Mouse (Mus musculus) kidney, postnatal 0 days (tissue): ENCODE measurements around the gene Bcl2l14. TPM values are rescaled to one million over a fixed set of nuclear protein-coding genes. Genes with fewer than 3 reads are reported as not detected.

Experiments used
- ATAC-seq: fragments of 200-750 bp; cut with Nextera tagmentation; replicated peaks from 2 replicates; pipeline ENCODE4 v1.8.0; 2017; ENCODE audit warnings: low read depth, moderate number of reproducible peaks, moderate TSS enrichment, moderate library complexity; ENCODE audit not compliant: low FRiP score
- DNase-seq: peaks from one replicate; pipeline ENCODE4 v3.0.0-alpha.2; 2016; ENCODE audit warnings: low spot score
- H3K27ac ChIP-seq: fragments of 300-500 bp; sonication (generic); 2 replicates; pipeline ENCODE4 v1.5.1; 2014; ENCODE audit warnings: mild to moderate bottlenecking
- H3K27me3 ChIP-seq: fragments of 300-500 bp; sonication (generic); 2 replicates; pipeline ENCODE4 v1.6.1; 2014; ENCODE audit warnings: low read length, mixed read lengths; ENCODE audit not compliant: insufficient read depth
- H3K36me3 ChIP-seq: fragments of 300-500 bp; sonication (generic); 2 replicates; pipeline ENCODE4 v1.6.1; 2014; ENCODE audit warnings: low read length, mixed read lengths; ENCODE audit not compliant: insufficient read depth
- H3K4me1 ChIP-seq: fragments of 300-500 bp; sonication (generic); replicated peaks from 2 replicates; pipeline ENCODE4 v1.6.1; 2014; ENCODE audit warnings: antibody characterized with exemption, low read length, mixed read lengths; ENCODE audit not compliant: insufficient read depth
- H3K4me2 ChIP-seq: fragments of 300-500 bp; sonication (generic); 2 replicates; pipeline ENCODE4 v1.6.1; 2014; ENCODE audit warnings: mild to moderate bottlenecking, low read length, moderate library complexity, mixed read lengths
- H3K4me3 ChIP-seq: fragments of 300-500 bp; sonication (generic); replicated peaks from 2 replicates; pipeline ENCODE4 v1.5.1; 2014; ENCODE audit warnings: low read depth, low read length
- H3K9ac ChIP-seq: fragments of 300-500 bp; sonication (generic); 2 replicates; pipeline ENCODE4 v1.6.1; 2014; ENCODE audit warnings: low read depth, low read length
- H3K9me3 ChIP-seq: fragments of 300-500 bp; sonication (generic); replicated peaks from 2 replicates; pipeline ENCODE4 v1.6.1; 2016; ENCODE audit warnings: low read length, inconsistent platforms, mixed read lengths
- CTCF ChIP-seq: IDR thresholded peaks from 2 replicates; pipeline ENCODE4 v1.5.1; 2016; ENCODE audit warnings: antibody characterized with exemption, low read depth, mild to moderate bottlenecking, moderate library complexity
- WGBS: fragments of 180-500 bp; shearing (Covaris S2); extraction: QIAGEN DNeasy Blood & Tissue Kit; methylation state at CpG from one replicate; pipeline ENCODE4 v1.1.7; 2014; 5-methylcytosine and 5-hydroxymethylcytosine counted together
- polyA plus RNA-seq: library from polyadenylated mRNA; unstranded; fragments of >200 nt; fragmentation: Nextera tagmentation; extraction: Ambion mirVana; gene quantifications from 2 replicates; pipeline ENCODE4 v1.2.1, GENCODE M21; 2015

Bcl2l14 gene
- polyA plus RNA-seq, 1 experiment from 2014 or later, result 10.2 TPM

DNA sequence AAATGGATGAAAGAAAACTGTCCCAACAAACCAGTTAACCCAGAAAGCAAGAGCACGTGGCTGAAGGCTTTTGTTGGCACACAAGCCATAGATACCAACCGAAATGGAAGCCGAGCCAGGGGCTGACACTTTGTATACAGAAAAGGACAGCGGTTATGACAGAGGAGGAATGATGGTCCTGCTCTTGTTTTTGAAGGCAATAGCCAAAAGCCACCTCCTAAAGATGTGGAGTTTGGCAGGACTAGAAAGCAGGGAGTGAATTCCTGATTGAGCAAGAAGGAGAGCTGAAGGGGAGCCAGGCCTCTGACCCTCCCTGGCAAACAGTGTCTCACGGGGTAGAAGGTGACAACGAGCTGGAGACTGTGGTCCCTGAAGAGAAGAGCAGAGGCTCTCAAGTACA, 14.7 kb upstream of the Bcl2l14 start:
- Histone ChIP-seq H3K36me3 (no peaks in the 10 kb centered on the region), H3K27ac (no peak overlapping the region), H3K9ac (no peak overlapping the region), H3K27me3 (no peaks in the 10 kb centered on the region), H3K4me3 (no peak overlapping the region), H3K9me3 (no peaks in the 10 kb centered on the region), H3K4me2 (no peak overlapping the region), H3K4me1 (no peaks in the 10 kb centered on the region)
- WGBS, result 86% methylated on average over 6 of the region's 6 CpGs
- no peak for DNase-seq
- TF ChIP-seq CTCF, result no peak
- ATAC-seq, result no peak

DNA sequence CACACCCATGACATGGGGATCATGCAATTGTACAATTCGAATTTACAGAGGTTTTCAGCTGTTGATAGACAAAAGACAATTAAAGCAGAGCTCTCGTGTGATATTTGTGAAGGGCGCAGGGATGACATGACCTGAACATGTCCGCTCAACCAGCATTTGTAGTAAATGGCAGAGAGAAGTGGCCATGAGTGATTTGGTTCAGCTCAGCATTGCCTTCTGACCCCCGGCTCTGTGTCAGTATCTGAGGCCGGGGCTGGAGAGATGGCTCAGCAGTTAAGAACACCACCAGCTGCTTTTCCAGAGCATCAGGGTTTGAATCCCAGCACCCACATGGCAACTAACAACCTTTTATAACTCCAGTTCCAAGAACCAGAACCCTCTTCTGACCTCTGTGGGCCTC, 10.2 kb upstream of the Bcl2l14 start:
- Histone ChIP-seq H3K9ac (no peak overlapping the region), H3K4me1 (peaks cover 3% of the 10 kb centered on the region; the same call in 1 of the 2 replicates), H3K27me3 (no peaks in the 10 kb centered on the region), H3K27ac (no peak overlapping the region), H3K9me3 (no peaks in the 10 kb centered on the region), H3K36me3 (no peaks in the 10 kb centered on the region), H3K4me2 (no peak overlapping the region), H3K4me3 (no peak overlapping the region)
- DNase-seq (no peak), ATAC-seq (no peak)
- 90% methylated on average over 6 of the region's 6 CpGs for WGBS
- TF ChIP-seq CTCF, result no peak

DNA sequence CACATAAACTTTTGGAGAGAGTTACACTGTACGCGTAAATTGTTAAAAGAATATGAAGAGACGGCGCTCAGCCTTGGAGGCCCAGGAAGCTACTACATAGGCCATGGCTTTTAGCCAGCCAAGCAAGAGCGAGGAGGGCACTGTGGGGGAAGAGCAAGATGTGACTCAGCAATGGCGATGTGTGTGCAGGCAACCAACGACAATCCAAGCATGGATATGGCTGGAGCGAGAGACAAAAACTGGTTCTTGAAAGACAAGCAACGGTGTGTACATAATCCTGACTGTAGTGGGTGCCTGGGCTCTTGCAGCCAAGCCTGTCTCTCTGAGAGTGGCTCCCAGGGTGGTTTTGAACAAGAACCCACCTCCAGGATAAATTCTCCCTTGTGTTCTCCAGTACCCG, 8.7 kb upstream of the Bcl2l14 start:
- no peak overlapping the region for H3K4me2 ChIP-seq
- H3K27ac ChIP-seq, result no peak overlapping the region
- no peak for DNase-seq
- H3K36me3 ChIP-seq, result no peaks in the 10 kb centered on the region
- 82% methylated on average over 10 of the region's 10 CpGs for WGBS
- no peak overlapping the region for H3K9ac ChIP-seq
- peaks cover 3% of the 10 kb centered on the region; the same call in 1 of the 2 replicates for H3K4me1 ChIP-seq
- ATAC-seq, result no peak
- no peak overlapping the region for H3K4me3 ChIP-seq
- no peak for TF ChIP-seq CTCF
- H3K9me3 ChIP-seq, result no peaks in the 10 kb centered on the region
- H3K27me3 ChIP-seq, result no peaks in the 10 kb centered on the region

DNA sequence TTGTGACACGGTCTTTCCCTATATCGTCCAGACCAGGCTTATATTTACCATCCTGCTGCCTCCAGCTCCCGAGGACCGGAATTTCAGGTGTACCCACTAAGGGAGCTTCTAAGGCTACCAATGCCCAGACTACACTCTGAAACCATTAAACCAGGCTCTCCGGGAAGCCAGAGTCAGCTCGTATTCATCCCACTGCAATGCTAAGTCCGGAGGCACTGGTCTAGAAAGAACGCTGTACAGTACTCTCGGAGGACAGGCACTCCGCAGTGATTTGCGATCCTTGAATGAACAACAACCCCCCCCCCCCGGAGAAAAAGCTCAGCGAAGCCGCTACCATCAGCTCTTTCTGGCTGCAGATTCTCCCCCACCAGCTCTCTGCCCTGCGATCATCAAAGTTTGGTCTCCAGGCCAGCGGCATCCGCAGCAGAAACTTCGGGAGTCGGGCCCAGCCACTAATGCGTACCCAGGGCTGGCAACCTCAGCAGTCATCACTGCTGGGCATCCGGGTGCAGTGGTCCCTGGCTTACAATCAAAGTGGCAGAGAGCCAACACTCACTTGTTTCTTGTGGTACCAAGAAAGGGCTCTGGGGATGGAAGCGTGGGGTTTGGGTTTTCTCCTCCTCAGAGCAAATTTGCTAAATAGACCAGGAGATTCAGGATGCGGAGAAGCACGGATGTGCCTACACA, 7.6 kb upstream of the Bcl2l14 start:
- H3K4me3 ChIP-seq, result no peak overlapping the region
- no peak for TF ChIP-seq CTCF
- no peaks in the 10 kb centered on the region for H3K27me3 ChIP-seq
- 0 out of 2 replicates have a peak, but pooled peaks have one; percentile 43 for ATAC-seq
- no peak overlapping the region for H3K27ac ChIP-seq
- DNase-seq, result no peak
- no peaks in the 10 kb centered on the region for H3K9me3 ChIP-seq
- H3K9ac ChIP-seq, result no peak overlapping the region
- WGBS, result 43% methylated on average over 24 of the region's 24 CpGs
- H3K4me1 ChIP-seq, result peaks cover 3% of the 10 kb centered on the region; the same call in 1 of the 2 replicates
- no peaks in the 10 kb centered on the region for H3K36me3 ChIP-seq
- peak overlapping the region; percentile 19; the same call in 1 of the 2 replicates for H3K4me2 ChIP-seq

DNA sequence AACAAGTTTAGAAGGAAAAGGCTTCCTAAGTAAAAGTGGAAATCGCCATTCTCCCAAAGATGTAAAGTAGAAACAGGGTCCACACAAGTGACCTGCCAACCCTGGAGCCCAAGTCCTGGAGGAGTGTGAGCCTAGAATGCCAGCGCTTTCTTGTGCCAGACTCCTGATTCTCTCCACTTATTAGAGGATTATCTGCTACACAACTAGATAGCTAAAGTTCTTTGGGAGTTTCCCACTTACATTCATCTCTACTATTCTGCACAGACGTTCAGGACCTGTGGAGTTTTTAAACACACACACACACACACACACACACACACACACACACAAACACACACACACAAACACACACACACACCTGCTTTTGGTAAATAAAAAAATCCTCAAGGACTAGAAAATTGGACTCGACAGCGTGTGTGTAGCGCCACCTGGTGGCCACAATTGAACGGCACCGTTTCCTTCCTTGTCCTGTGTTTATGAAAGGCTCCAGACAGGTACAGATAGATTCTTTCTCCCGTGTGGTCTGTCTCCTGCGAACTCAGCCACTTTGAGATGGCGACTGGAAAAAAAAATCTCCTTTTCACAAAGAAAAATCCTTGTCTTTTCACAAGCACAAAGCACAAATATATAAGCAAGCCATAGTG, 6.7 kb upstream of the Bcl2l14 start:
- Histone ChIP-seq H3K4me1 (peaks cover 3% of the 10 kb centered on the region; the same call in 1 of the 2 replicates), H3K9ac (no peak overlapping the region), H3K36me3 (no peaks in the 10 kb centered on the region), H3K4me2 (no peak overlapping the region), H3K27me3 (no peaks in the 10 kb centered on the region), H3K4me3 (no peak overlapping the region), H3K9me3 (no peaks in the 10 kb centered on the region), H3K27ac (no peak overlapping the region)
- peak; percentile 98 for TF ChIP-seq CTCF
- ATAC-seq (no peak), DNase-seq (peak; percentile 79)
- WGBS, result 19% methylated on average over 11 of the region's 11 CpGs

DNA sequence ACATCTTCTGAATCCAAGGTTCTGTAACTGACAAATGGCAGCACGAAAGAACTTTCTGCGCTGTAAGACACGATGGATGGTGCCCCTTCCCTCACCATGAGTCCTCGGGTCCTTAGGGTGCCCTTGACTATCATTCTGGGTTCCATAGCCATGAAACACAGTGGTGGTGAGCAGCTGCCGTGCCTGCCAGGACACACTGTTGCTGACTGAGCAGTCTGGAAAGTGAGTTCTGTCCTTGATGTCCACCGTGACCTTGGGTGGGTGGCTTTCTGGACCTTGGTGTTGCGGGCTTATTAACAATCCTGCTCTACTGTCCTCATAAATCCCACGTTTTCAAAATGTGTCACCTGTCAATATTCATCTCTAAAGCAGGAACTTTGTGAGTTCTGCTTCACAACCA, 6.2 kb upstream of the Bcl2l14 start:
- TF ChIP-seq CTCF, result no peak
- H3K4me2 ChIP-seq, result no peak overlapping the region
- peaks cover 3% of the 10 kb centered on the region; the same call in 1 of the 2 replicates for H3K4me1 ChIP-seq
- no peak overlapping the region for H3K4me3 ChIP-seq
- no peaks in the 10 kb centered on the region for H3K27me3 ChIP-seq
- H3K27ac ChIP-seq, result no peak overlapping the region
- ATAC-seq (no peak), DNase-seq (no peak)
- no peaks in the 10 kb centered on the region for H3K9me3 ChIP-seq
- no peak overlapping the region for H3K9ac ChIP-seq
- 68% methylated on average over 8 of the region's 8 CpGs for WGBS
- no peaks in the 10 kb centered on the region for H3K36me3 ChIP-seq
